Mouse (Mus musculus) CD4-positive, CD25-positive, alpha-beta regulatory T cell, adult 2 months (primary cell): ENCODE results near the gene Tgm1.

ENCODE experiments used
- DNase-seq: peaks from one replicate; pipeline ENCODE4 v3.0.0-alpha.2; 2012; ENCODE audit warnings: low read depth, low spot score

Tgm1 gene

DNA sequence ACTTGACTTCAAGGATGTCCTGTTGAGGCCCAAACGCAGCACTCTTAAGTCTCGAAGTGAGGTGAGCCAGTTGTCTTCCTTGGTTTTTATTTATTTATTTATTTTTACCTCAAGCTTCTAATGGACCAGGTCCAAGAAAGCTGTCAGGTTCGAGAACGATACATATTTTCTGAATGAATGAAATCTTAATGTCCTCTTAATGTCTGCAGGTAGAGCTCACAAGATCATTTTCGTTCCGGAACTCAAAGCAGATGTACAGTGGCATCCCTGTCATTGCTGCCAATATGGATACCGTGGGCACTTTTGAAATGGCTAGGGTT is 41.0 kb downstream of the Tgm1 start:
- no peak for DNase-seq

DNA sequence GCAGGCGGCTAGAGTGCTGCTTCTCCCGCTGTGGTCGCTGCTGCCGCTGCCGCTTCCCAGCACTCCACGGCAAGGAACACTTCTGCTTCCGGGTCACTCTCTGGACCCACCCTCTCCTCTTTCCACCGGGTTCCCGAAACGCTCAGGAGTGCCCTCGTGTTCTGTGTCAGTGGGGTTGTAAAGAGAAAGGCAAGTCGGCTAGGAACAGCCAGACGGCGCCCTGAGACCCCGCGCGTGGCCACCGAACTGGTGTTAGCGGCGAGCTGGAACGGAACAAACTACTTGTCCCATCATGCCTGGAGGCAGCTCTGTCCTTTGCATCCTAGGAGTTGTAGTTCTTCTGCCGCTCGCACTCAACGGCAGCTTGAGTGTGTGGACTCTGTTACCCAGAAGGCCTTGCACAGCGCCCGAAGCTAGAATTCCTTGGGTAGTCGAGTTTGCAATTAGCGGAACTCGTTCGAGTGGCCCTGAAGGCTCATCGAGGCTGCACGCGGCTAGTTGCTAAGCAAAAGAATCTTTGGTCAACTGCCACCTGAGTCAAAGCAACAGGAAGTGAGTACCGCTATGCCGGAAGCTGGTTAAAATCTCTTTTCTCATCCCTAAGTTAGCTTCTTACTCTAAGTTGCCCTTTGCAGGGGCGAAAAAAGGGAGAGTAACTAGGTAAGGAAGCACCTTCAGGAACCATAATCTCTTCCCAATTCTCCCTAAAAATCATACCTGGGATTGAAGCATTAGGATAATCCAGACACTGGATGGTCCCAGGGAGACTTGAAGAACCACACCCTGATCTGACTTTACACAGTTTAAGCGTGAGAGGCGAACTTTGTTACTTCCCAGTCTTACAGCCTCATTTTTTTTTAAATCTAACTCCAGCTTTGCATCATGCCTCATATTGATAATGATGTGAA is 41.6 kb downstream of the Tgm1 start, which contains the start of the genes Gmpr2 and Nedd8:
Gene Gmpr2, plus strand, starts transcription at position 109 of the 908 bp plus-strand sequence.
Gene Nedd8, minus strand, starts transcription at position 292 of the 908 bp plus-strand sequence.
- peak; percentile 95 for DNase-seq

- DNase-seq: no peak
Observed at GRCm38 (mm10) chr14:55671486-55671832, 42.3 kb downstream of the Tgm1 start.

DNA sequence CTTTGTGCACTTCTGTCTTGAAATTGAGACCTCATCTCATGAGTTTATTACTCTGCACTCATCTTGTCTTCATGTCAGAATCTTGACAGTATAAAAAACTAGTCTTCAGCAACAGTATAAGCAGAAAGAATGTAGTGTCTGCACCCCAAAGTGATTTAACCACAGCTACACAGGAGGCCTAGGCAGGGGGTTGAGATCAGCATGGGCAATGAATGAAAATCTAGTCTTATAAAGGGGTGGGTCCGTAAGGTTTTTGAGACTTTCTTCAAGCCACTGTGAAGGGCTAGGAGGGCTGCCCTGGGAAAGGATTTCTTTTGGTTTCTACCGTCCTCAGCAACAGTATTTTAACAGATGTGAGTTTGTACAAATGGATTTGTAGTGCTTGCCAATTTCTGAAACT is 53.1 kb downstream of the Tgm1 start:
- no peak for DNase-seq

DNA sequence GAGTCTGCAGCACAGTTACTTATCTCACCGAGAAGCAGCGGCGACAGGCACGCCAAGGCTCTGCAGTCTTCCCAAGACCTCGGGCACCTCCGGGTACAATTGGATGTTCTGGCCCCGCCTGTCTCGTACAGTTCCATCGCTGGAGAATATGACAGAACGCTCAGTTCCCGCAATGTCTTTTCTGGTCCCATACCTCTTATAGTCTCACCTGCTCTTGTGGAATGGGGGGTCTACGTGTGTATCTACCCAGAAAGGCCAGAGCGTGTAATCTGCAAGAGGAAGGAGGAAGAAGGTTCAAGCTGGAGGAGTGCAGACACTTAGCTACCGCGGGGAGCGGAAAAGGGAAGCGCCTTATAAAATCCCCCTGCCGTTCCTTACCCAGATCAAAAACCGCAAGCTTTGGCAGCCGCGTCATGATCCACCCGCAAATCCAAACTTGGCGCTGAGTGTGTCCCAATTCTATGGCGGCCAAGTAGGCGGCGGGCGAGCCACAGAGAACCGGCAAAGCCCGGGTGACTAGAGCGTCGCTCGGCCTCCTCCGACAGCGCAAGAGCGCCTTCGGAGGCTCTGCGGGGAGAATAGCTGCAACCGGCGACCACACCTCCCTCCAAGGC is 53.7 kb downstream of the Tgm1 start, which contains the start of gene Mdp1:
Gene Mdp1, minus strand, starts transcription at position 549 of the 614 bp plus-strand sequence.
- peak; percentile 91 for DNase-seq

DNA sequence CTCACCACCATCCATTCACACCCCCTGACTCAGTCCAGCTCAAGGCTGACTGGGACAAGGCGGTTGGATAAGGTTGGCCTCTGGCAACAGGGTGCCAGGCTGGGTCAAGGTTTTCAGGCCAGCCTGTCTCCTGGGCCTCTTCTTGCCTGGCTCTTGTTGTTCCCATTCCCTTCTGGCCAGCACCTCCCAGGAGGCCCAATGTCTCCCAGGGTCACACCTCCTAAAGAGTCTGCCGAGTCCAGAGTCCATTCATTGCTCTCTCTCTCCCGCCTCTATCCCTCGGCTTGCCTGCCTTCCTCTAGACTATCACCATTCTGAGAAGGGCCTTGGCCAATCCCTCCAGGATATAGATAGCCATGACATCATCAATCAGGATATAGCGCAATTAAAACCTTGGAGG is 55.7 kb downstream of the Tgm1 start:
- DNase-seq: no peak

- no peak for DNase-seq
Observed at GRCm38 (mm10) chr14:55656935-55657334, 56.8 kb downstream of the Tgm1 start.

GRCm38 (mm10) chr14:55651528-55651927 is 62.2 kb downstream of the Tgm1 start:
- no peak for DNase-seq
